Mouse (Mus musculus) lung, postnatal 4 days (tissue): ENCODE results near the gene Slc6a4.
A peak's percentile ranks its signal among the peaks of the same experiment; 100 is the strongest.
"Not testable (repeated sequence)": the region's sequence is repeated elsewhere in the genome, so short reads cannot be mapped to it uniquely, and the experiment has no call there.

ENCODE experiments used
- DNase-seq, 2 experiments: peaks; one replicate each; pipeline ENCODE4 v3.0.0; 2021

Gene Slc6a4

GRCm38 (mm10) chr11:77019539-77019938 is 21.1 kb downstream of the Slc6a4 start:
- DNase-seq: no peak

GRCm38 (mm10) chr11:77021749-77022396 is 23.5 kb downstream of the Slc6a4 start:
- DNase-seq: no peak

GRCm38 (mm10) chr11:77026559-77026958 is 28.2 kb downstream of the Slc6a4 start:
- DNase-seq: peak in 1 of 2 experiments; percentile 0

- no peak for DNase-seq
Observed at GRCm38 (mm10) chr11:77028157-77028556, 29.8 kb downstream of the Slc6a4 start.

GRCm38 (mm10) chr11:77031151-77031934 is 32.9 kb downstream of the Slc6a4 start:
- peak in 1 of 2 experiments; percentile 5 for DNase-seq

- no peak for DNase-seq
Observed at GRCm38 (mm10) chr11:77041891-77042290, 43.5 kb downstream of the Slc6a4 start.

GRCm38 (mm10) chr11:77042816-77043215 is 44.4 kb downstream of the Slc6a4 start:
- DNase-seq: no peak

- no peak for DNase-seq
Observed at GRCm38 (mm10) chr11:77061951-77062350, 63.5 kb downstream of the Slc6a4 start.

GRCm38 (mm10) chr11:77063406-77063805 is 65.0 kb downstream of the Slc6a4 start:
- no peak for DNase-seq

GRCm38 (mm10) chr11:77068825-77069224 is 70.4 kb downstream of the Slc6a4 start:
- no peak for DNase-seq

GRCm38 (mm10) chr11:77070721-77071120 is 72.3 kb downstream of the Slc6a4 start:
- DNase-seq: peak in 1 of 2 experiments; percentile 51

GRCm38 (mm10) chr11:77077331-77077730 is 78.9 kb downstream of the Slc6a4 start:
- not testable (repeated sequence) for DNase-seq

- DNase-seq: no peak
Observed at GRCm38 (mm10) chr11:77077792-77078191, 79.4 kb downstream of the Slc6a4 start.

GRCm38 (mm10) chr11:77078273-77079134 is 80.1 kb downstream of the Slc6a4 start, which contains the start of gene Nsrp1:
Gene Nsrp1, minus strand, starts transcription at chr11:77078435.
- peak; percentile 93 to 94 for DNase-seq

GRCm38 (mm10) chr11:77079361-77079760 is 81.0 kb downstream of the Slc6a4 start:
- no peak for DNase-seq
